23 mouse cellular contexts compared by ENCODE assay signal in genomic region chr7:35351155-35351554, GRCm38 (mm10). TPM values are rescaled to one million over a fixed set of nuclear protein-coding genes. Genes with fewer than 3 reads are reported as not detected.
"Had no signal": no experiment of that assay in that cellular context is flagged by ENCODE, and none has a peak within 500 bp of the region (broad histone marks: within the 10 kb centered on the region; RNA-seq: fewer than 3 reads in every experiment).

No protein-coding gene starts in this region.

- H3K27ac ChIP-seq: liver, embryonic 14.5 days; lung, embryonic 15.5 days; macrophage; midbrain, embryonic 13.5 days; midbrain, embryonic 15.5 days; neural tube, embryonic 13.5 days; neural tube, embryonic 15.5 days had no signal

- ATAC-seq: lung, postnatal 0 days; midbrain, embryonic 13.5 days; midbrain, embryonic 15.5 days had no signal

- H3K9me3 ChIP-seq: lung, embryonic 15.5 days; midbrain, embryonic 13.5 days; midbrain, embryonic 15.5 days; neural tube, embryonic 13.5 days; neural tube, embryonic 15.5 days had no signal

- H3K36me3 ChIP-seq: lung, embryonic 15.5 days; midbrain, embryonic 13.5 days; midbrain, embryonic 15.5 days; neural tube, embryonic 13.5 days; neural tube, embryonic 15.5 days had no signal

- H3K27me3 ChIP-seq: lung, embryonic 15.5 days; midbrain, embryonic 13.5 days; midbrain, embryonic 15.5 days; neural tube, embryonic 13.5 days; neural tube, embryonic 15.5 days had no signal

- H3K4me1 ChIP-seq: lung, embryonic 15.5 days; midbrain, embryonic 13.5 days; midbrain, embryonic 15.5 days; neural tube, embryonic 13.5 days; neural tube, embryonic 15.5 days had no signal

- H3K4me3 ChIP-seq: lung, embryonic 15.5 days; megakaryocyte, embryonic 14.5 days; midbrain, embryonic 13.5 days; midbrain, embryonic 15.5 days; myocyte; neural tube, embryonic 13.5 days; neural tube, embryonic 15.5 days had no signal

- H3K9ac ChIP-seq: liver, embryonic 14.5 days; lung, embryonic 15.5 days; midbrain, embryonic 13.5 days; midbrain, embryonic 15.5 days; neural tube, embryonic 13.5 days; neural tube, embryonic 15.5 days had no signal

- H3K4me2 ChIP-seq: lung, embryonic 15.5 days; midbrain, embryonic 11.5 days; midbrain, embryonic 13.5 days; midbrain, embryonic 15.5 days; neural tube, embryonic 13.5 days; neural tube, embryonic 15.5 days had no signal

- DNase-seq: lung, adult 2 months; lung, postnatal 14 days; lung, postnatal 36 days; retina, postnatal 1 day; right cerebral cortex, adult 18-20 months; right cerebral cortex, postnatal 25 days; right cerebral cortex, postnatal 4 days; spleen, adult 18-20 months; thymus, adult 2 months; thymus, postnatal 25 days; thymus, postnatal 4 days had no signal

RNA-seq across cellular contexts. Expression of gene Rhpn2, which starts 17.2 kb away (rescaled TPM):
- total RNA-seq: megakaryocyte progenitor cell, adult 5-6 weeks had no signal
- polyA plus RNA-seq: macrophage had no signal
